Mouse (Mus musculus) frontal cortex, postnatal 10 days (tissue): ENCODE data around the gene Brd4.

ENCODE experiments used
- DNase-seq, 2 experiments: peaks; one replicate each; pipeline ENCODE4 v3.0.0; 2022; ENCODE audit warnings: low spot score in 2 of 2, mixed read lengths in 1 of 2

Brd4 gene

DNA sequence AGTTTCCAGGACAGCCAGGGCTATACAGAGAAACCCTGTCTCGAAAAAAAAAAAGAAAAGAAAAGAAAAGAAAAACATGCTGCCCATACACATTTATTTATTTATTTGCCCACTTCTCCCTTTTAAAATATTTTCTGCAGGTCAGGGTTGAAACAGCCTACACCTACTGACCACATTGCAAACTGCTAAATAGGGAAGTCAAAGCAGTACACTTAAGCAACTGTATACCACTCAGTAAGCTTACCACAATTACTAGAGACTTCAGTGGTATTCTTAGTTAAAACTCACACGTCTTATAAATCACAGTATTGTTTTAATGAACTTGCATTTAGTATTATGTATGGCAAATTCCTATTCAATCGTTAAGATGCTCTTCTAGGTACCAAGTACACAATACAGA is 3.9 kb downstream of the Brd4 start:
- DNase-seq = no peak

DNA sequence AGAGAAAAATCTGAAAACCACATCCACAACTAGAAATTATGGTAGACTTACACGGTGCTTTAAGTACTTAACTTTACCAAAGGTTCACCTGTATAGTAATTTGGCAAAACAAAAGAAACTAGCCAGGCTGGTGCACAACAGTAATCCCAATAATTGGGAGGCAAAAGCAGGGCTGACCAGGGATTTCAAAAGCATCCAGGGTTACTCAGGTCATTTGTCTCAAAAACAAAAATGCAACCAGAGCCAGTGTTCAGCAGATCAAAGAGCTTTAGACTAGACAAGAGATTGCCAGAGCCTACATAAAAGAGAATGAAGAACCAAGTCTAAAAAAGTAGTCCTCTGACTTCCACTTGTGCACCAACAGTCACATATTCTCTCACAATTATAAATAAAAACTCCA is 7.3 kb downstream of the Brd4 start:
- no peak for DNase-seq

DNA sequence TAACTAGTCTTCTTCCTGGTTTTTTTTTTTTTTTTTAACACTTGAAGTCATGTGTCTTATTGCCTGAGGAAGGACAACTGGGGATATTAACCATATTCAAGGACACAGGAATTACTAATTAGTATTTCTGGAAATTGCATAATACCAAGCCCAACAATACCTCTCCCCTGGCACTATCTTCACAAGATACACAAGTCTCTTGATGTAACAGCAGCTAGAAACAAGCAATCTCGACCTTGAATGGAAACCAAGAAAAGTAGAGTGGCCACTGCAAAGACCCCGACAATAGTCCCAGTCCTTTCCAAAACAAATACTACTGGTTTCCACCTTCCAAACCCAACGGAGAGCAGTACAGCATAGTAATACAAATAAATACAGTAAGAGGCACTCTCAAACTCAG is 9.0 kb downstream of the Brd4 start:
- DNase-seq = no peak

DNA sequence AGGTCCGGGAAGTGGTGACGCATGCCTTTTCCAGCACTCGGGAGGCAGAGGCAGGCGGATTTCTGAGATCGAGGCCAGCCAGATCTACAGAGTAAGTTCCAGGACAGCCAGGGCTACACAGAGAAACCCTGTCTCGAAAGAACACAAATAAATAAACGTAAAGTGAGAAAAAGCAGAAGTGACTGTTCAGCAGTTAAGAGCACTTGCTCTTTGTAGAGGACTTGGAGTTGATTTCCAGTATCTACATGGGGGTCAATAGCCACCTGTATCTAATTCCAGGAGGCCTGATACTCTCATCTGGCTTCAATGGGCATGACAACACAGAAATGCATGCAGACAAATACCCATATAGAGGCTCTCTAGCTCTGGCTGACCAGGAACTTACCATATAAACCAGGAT is 15.4 kb downstream of the Brd4 start:
- DNase-seq = no peak

DNA sequence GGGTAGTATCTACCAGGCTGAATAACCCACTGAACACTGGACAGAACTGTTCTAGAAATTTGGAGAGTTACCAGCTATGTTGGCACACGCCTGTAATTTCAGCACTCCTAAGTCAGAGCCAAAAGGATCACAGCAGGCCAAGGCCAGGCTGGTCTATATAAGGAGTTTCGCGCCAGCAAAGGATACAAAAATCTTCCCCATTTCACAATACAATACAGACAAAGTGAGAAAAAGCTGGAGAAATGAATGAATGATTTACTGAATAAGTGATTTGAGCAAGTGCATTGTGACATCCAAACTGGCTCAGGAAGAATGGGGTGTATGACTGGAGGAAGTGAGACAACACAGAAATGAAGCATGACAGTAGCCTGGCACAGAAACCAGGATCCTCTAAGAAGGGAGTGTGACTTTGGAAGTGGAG is 16.0 kb downstream of the Brd4 start:
- DNase-seq = no peak

DNA sequence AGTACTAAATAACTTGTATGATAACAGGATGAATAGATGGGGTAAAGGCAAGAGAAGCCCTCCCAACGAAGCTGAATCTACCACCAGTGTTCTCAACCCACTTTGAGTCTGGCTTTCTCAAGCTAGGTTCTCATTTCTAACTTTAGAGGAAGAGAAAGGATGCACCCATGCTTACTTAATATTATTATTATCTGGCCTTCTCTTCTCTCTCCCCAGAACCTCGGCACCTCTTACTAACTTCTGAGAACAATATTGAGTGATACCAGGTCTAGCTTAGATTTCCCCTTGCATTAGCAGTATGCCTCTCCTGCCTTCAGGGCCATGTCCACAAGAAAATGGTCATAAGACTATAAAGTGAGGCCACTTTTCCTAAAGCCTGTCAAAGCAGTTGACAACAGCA is 16.4 kb downstream of the Brd4 start:
- no peak for DNase-seq

DNA sequence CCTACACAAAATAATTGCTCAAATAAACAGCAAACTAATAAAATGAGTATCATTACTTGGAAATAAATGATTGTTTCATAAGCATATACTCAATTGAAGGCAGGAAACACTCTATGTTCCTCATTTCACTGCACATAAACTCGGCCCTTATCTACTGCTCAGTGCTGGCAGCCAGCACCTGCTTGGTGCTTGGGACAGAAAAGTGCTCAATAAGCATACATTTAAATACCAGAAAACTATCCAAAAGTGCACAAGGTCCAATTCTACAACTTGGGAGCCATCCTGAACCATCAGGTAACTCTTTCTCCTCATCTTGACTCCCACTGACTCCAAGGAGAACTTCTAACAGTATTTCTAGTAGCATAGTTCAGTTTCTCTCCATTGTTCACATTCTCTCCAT is 16.9 kb downstream of the Brd4 start:
- DNase-seq = no peak

DNA sequence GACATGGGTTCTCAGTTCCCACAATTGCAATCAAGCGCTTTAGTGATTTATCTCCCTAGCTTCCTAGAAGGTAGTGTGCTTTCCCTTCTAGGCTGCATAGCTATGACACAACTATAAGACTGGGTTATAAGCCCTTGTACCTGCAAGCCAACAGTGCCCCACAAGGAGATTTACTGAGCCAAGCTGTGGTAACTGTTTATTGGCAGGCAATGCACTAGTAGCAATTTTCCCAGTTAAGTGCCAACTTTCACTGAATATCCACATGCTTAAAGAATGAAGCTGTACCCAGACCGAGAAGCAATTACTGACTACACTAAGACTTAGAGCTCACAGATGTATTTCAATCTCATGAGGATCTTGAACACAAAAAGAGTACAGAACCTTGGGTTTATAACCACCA is 20.9 kb downstream of the Brd4 start:
- DNase-seq = no peak

DNA sequence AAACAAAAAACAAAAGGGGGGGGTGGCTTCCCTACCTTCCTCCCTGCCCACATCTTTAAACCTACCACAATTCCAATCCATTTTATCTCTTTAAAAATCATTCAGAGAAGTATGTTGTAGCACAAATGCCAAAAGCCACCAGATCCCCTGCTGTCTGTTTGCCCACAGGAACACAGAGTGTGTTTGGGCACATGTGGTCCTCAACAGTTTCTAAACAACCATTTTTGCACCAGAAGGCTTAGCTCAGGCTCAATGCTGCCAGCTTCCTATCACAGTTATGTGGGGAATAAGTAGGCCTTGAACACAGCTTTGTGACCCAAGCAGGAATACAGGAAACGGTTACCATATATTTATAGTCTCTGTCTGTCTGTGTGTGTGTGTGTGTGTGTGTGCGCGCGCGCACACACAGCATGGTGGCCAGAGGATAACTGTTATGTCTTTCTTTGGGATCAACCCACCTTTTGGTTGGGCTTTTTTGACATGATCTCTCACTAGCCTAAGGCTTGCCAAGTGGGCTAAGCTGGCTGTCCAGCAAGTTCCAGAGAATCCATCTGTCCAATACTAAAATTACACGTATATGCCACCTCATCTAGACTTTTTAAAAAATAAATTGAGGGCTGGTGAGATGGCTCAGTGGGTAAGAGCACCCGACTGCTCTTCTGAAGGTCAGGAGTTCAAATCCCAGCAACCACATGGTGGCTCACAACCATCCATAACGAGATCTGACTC is 21.5 kb downstream of the Brd4 start:
- no peak for DNase-seq

DNA sequence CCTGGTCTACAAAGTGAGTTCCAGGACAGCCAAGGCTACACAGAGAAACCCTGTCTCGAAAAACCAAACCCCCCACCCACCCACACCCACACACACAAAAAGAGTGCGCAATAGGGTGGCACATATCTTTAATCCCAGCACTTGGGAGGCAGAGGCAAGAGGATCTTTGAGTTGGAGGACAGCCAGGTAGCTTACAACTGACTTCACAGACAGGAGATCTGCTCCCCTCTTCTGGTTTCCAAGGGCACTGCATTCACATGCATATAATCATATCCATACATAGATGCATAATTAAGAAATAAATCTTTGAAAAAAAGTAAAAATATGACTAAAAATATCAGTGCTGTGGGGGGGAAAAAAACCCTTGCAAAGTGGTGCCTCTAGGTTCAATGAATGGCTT is 25.7 kb downstream of the Brd4 start:
- DNase-seq = no peak

DNA sequence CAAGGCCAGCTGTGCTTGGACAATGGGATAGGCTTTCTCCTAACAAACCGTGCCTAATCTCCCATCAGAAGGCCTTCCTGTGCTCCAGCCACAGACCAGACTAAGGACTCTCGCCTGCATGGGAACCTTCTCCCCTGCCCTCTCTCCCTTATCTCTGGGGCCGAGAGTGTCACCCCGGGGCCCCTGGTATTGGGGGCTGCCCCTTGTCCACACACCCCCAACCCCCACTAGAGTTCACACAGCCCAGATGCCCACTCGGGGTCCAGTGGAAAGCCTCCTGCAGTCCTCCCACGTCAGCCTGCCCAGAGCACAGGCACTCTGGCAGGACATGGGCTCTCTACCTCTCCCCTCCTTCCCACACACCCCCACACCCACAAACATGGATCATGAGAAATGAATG is 26.6 kb downstream of the Brd4 start:
- no peak for DNase-seq

DNA sequence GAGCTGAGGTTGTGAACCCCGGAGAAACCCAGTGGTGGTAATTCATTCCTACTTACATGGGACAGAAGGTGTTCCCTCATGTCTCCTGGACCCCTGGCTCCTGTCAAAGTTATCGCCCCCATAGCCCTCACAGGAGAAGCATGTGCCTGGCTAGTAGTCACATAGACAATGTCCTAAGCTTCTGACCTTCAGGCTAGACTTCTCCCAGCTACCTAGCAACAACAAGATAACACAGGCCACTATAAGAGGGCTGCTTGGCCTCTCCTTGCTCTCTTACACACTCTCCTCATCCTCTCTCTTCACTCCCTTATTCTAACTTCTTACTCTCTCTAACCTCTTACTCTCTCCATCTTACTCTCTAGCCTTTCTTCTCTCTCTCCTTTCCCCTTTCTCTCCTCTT is 27.1 kb downstream of the Brd4 start:
- no peak for DNase-seq

DNA sequence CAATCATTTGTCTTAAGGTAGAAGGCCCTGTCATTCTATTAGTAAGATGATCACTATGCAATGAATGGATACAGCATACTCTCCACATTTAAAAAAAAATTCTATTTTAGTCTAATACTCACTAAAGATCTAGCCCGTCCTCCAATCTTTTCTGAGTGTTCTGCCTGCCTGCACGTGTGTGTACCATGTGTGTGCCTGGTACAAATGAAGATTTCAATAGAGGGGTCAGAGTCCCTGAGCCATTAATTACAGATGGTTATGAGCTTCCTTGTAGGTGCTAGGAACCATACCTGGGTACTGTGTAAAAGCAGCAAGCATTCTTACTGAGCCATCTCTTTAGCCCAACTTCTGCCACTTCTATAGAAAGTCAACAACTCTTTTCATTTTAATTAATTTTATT is 27.6 kb downstream of the Brd4 start:
- no peak for DNase-seq

DNA sequence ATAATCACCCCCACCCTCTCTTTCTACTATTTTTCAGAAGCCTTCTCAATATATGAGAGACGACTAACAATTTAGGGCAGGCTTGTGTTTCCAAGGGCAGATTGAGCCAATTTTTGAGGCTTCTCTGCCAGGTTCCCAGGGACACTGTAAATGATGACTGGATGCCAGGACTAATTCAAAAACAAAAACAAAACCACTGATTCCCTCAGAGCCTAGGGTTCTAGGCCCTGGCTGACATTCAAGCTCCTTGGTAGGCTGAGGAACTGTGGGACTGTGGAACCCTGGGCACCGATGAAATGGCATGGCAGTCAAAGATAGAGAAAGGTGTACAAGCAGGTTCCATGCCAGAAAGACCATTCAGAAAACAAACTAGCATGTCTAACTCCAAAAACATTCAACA is 31.3 kb downstream of the Brd4 start:
- DNase-seq = no peak

DNA sequence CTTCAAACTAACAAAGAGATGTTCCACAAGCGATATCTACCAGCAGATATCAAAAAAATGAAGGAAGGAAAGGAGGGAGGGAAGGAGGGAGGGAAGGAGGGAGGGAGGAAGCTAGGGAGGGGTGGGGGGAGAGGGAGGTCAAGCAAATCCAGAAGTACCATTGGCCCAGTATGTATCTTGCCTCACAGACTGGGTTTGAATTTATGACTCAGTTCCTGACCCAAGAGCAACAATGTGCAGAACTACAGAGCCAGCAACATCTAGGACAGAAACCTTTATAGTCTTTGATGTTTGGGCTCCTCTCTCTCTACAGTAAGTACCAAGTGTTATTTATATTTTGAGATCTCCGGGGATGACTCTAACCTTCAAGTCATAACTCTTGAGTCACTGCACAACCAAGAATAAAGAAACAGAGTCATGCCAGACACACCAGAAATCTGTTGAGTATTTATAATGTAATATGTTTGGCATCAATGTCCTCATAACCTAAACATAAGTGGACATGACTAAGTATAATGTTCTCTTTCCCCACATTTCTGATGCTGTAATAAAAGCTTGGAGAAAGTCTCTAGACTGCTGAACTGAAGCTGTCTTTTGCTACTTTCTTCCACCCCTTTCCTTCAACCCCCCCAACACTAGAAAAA is 32.6 kb downstream of the Brd4 start:
- DNase-seq = no peak

DNA sequence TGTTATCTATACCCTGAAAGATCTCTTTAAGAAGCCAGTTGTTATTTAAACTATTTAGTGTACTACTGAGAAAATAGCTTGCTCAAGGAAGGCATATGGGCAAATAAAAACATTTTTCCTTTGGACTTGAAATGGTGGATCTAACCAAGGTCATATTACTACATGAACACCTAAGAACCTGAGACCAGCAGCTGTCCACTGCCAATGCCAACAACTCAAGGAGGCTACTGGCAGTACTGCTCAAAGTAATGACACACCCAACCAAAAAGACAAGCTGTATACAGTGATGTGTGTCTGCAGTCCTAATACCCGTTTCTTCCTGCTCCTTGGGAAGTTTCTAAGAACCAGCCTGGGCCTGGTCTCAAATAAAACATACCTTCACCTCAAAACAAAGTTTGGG is 34.5 kb downstream of the Brd4 start:
- DNase-seq = no peak

DNA sequence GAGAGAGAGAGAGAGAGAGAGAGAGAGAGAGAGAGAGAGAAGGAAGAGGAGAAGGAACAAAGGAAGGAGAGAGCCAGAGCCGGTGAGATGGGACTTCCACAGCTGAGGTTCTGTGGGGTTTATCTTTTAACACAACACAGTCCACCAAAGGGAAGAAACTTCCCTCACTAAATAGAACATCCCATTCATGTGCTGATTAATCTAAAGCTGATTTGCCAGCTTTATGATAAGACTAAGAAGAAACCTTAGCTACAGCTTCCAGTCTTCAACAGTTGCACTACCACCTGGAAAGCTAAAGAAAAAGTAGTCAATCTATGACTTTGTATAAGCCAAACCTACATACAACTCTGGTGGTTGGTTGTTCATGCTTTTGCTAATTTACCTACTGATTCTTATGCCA is 36.3 kb downstream of the Brd4 start:
- no peak for DNase-seq

DNA sequence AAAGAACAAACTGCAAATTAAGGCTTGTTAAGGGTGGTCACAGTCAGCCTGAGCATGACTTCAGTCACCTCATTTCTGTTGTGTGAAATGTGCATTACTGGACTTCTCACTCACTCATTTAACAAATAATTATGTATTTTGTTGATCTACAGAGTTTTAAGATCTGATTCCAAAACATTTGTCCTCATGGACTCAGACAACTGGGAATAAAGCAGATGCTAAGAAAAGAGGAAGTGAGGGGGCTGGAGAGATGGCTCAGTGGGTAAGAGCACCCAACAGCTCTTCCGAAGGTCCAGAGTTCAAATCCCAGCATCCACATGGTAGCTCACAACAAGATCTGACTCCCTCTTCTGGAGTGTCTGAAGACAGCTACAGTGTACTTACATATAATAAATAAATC is 36.9 kb downstream of the Brd4 start:
- DNase-seq = no peak

DNA sequence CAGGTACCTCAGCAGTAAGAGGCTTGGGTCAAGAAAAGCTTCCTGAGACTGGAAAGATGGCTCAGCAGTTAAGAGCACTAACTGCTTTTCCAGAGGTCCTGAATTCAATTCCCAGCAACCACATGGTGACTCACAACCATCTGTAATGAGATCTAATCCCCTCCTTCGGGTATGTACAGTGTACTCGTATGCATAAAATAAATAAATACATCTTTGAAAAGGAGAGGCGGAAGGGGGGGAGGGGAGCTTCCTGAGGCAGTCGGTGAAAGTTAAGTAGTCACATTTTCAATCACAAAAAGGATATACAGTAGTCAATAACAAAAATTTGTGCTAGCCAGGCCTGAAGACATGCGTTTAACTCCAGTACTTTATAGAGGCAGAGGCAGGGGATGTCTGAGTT is 38.4 kb downstream of the Brd4 start:
- no peak for DNase-seq

DNA sequence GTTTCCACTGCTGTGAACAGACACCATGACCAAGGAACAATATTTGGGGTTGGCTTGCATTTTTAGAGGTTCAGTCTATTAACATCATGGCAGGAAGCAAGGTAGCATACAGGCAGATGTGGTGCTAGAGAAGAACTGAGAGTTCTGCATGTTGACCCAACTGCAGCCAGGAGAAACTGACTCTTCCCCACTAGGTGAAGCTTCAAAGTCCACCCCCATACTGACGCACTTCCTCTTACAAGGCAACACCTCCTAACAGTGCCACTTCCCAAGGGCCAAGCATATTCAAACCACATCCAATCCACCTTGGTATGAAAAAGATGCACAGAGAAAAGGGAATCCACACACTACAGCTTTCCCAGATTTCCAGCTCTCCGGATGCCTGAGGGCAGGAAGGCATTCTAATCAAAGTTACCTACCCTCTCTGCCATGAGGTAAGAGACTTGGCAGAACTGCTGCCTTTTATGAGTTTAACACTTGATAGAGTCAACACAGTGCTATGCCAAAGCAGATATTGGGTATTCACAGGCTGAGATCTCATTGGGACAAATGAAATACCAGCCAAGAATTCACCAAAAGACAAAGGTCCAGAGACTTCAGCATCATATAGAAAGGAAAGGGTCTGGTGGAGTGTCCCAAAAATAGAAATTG is 43.5 kb downstream of the Brd4 start:
- DNase-seq = no peak

DNA sequence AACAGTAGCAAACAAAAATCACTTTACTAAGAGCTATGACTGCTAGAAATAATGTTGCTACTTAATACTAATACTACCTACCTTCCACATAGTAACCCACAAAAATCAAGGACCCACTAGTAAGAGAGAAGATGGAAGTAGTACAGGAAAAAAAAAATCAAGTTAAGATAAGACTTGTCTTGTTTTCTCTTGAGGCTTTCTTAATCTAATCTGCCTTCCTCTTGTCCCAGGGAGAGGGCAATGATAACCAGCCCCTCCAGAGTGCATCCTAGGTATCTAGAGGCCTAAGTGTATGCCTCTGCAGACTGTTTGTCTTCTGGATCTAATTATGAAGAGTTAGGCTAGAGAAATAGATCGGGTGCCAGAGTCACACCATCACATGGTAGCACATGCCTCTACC is 45.9 kb downstream of the Brd4 start:
- DNase-seq = no peak

DNA sequence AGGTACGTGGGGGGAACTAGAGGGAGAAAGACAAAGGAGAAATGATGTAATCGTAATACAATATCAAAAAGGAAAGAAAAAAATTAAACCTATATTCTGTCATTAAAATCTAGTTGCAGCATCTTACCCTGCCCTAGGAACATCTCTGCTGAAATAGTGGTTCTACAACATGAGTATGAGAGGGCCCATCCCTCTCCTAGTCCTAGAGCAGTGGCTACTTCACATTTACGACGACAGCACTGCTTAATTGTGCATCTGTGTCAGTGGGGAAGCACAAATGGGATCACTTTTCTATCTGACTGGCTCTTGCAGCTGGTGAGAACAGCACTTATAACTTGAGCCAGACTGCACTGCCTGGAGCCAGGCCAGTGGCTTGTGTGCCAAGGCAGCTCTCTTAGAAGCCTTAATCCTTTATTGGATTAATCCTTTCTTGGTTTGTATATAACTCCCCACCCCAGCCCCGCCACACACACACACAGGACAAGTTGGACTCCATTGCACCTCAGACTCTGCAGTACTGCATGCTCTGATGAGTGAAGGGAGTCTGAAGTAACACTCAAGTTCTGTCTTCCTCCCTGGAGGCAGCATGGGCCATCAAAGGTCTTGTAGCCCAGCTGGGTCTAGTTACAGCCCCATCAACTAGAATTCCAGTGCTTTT is 48.9 kb downstream of the Brd4 start:
- DNase-seq = peak; percentile 52 to 58

DNA sequence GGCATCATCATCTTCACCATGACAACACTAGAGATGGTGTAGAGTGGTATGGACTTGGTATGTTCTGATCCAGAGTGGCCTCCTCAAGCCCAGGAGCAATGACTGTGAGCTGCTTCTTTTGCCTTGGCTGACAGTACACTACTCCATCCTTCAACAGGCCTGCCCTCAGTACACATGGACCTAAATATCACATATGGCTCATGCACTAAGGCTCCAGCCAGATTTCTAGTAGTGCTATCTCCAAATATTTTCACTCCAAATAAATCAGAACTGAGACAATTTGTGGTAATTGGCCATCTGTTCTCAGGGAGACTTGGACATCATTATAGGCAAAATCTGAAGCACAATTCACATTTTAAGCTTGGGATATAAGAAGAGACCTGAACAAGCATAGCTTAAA is 51.3 kb downstream of the Brd4 start:
- DNase-seq = no peak
